Mouse (Mus musculus): Measurements from ENCODE around the gene Tbxa2r.

GRCm38 (mm10) chr10:81345162-81345534 is 16.6 kb downstream of the Tbxa2r start:
- TF ChIP-seq MAX (IDR thresholded peaks at IDR 0.05; ENCODE audit: low read depth) (no peak), POLR2A (IDR thresholded peaks at IDR 0.05; ENCODE audit: insufficient read length, low read depth) (no peak)
